Mouse (Mus musculus): Measurements from ENCODE around the gene Ckb. TPM values are rescaled to one million over a fixed set of nuclear protein-coding genes. Genes with fewer than 3 reads are reported as not detected.

Ckb gene
- polyA plus RNA-seq, 1 experiment = 0.38 TPM

- Histone ChIP-seq H3K4me1 (ENCODE audit: control insufficient read depth) (peaks cover 40% of the 10 kb centered on the region), H3K9me3 (ENCODE audit: control insufficient read depth, low read length) (peaks cover 7% of the 10 kb centered on the region; the same call in 1 of the 2 replicates), H3K36me3 (ENCODE audit: control insufficient read depth) (no peaks in the 10 kb centered on the region), H3K27me3 (ENCODE audit: control insufficient read depth) (peaks cover 61% of the 10 kb centered on the region), H3K4me3 (replicated peaks) (no peak overlapping the region)
- TF ChIP-seq TAL1 (IDR thresholded peaks at IDR 0.05; ENCODE audit: low read length) (no peak), GATA1 (IDR thresholded peaks at IDR 0.05; ENCODE audit: low read length) (no peak)
These were observed 2.8 kb upstream of the Ckb start for GRCm38 (mm10) chr12:111674850-111675486.

- Histone ChIP-seq H3K36me3 (ENCODE audit: control insufficient read depth) (no peaks in the 10 kb centered on the region), H3K4me3 (replicated peaks) (no peak overlapping the region), H3K4me1 (ENCODE audit: control insufficient read depth) (peaks cover 30% of the 10 kb centered on the region), H3K9me3 (ENCODE audit: control insufficient read depth, low read length) (peaks cover 7% of the 10 kb centered on the region; the same call in 1 of the 2 replicates), H3K27me3 (ENCODE audit: control insufficient read depth) (peaks cover 79% of the 10 kb centered on the region)
- TF ChIP-seq TAL1 (IDR thresholded peaks at IDR 0.05; ENCODE audit: low read length) (no peak), GATA1 (IDR thresholded peaks at IDR 0.05; ENCODE audit: low read length) (no peak)
These were observed 443 bp upstream of the Ckb start for GRCm38 (mm10) chr12:111672581-111672980.

- Histone ChIP-seq H3K9me3 (ENCODE audit: control insufficient read depth, low read length) (peaks cover 7% of the 10 kb centered on the region; the same call in 1 of the 2 replicates), H3K36me3 (ENCODE audit: control insufficient read depth) (no peaks in the 10 kb centered on the region), H3K4me3 (replicated peaks) (peak overlapping the region; percentile 11), H3K27me3 (ENCODE audit: control insufficient read depth) (peaks cover 79% of the 10 kb centered on the region), H3K4me1 (ENCODE audit: control insufficient read depth) (peaks cover 24% of the 10 kb centered on the region)
- TF ChIP-seq TAL1 (IDR thresholded peaks at IDR 0.05; ENCODE audit: low read length) = no peak
- no peak for TF ChIP-seq GATA1 (IDR thresholded peaks at IDR 0.05; ENCODE audit: low read length)
These were observed 671 bp downstream of the Ckb start for GRCm38 (mm10) chr12:111671431-111671902.

- Histone ChIP-seq H3K27me3 (ENCODE audit: control insufficient read depth) (peaks cover 77% of the 10 kb centered on the region), H3K4me1 (ENCODE audit: control insufficient read depth) (peaks cover 24% of the 10 kb centered on the region), H3K36me3 (ENCODE audit: control insufficient read depth) (no peaks in the 10 kb centered on the region), H3K4me3 (replicated peaks) (peak overlapping the region; percentile 16), H3K9me3 (ENCODE audit: control insufficient read depth, low read length) (peaks cover 7% of the 10 kb centered on the region; the same call in 1 of the 2 replicates)
- TF ChIP-seq GATA1 (IDR thresholded peaks at IDR 0.05; ENCODE audit: low read length) = no peak
- TF ChIP-seq TAL1 (IDR thresholded peaks at IDR 0.05; ENCODE audit: low read length) = no peak
These were observed 1.2 kb downstream of the Ckb start for GRCm38 (mm10) chr12:111670976-111671375.

- no peak overlapping the region for H3K4me3 ChIP-seq (replicated peaks)
These were observed 1.7 kb downstream of the Ckb start for GRCm38 (mm10) chr12:111670371-111670971.

GRCm38 (mm10) chr12:111669961-111670360 lies 2.2 kb downstream of the Ckb start:
- Histone ChIP-seq H3K4me1 (ENCODE audit: control insufficient read depth) (peaks cover 24% of the 10 kb centered on the region), H3K27me3 (ENCODE audit: control insufficient read depth) (peaks cover 67% of the 10 kb centered on the region), H3K4me3 (replicated peaks) (no peak overlapping the region), H3K9me3 (ENCODE audit: control insufficient read depth, low read length) (peaks cover 7% of the 10 kb centered on the region; the same call in 1 of the 2 replicates), H3K36me3 (ENCODE audit: control insufficient read depth) (no peaks in the 10 kb centered on the region; the same call in none of the 2 replicates)
- TF ChIP-seq GATA1 (IDR thresholded peaks at IDR 0.05; ENCODE audit: low read length) = no peak
- no peak for TF ChIP-seq TAL1 (IDR thresholded peaks at IDR 0.05; ENCODE audit: low read length)

More at GRCm38 (mm10) chr12:111670371-111670971, 1.7 kb downstream of the Ckb start:
- H3K27me3 ChIP-seq (ENCODE audit: control insufficient read depth) = peaks cover 72% of the 10 kb centered on the region
- no peak for TF ChIP-seq TAL1 (IDR thresholded peaks at IDR 0.05; ENCODE audit: low read length)
- TF ChIP-seq GATA1 (IDR thresholded peaks at IDR 0.05; ENCODE audit: low read length) = no peak
- H3K36me3 ChIP-seq (ENCODE audit: control insufficient read depth) = no peaks in the 10 kb centered on the region
- peaks cover 24% of the 10 kb centered on the region for H3K4me1 ChIP-seq (ENCODE audit: control insufficient read depth)
- peaks cover 7% of the 10 kb centered on the region; the same call in 1 of the 2 replicates for H3K9me3 ChIP-seq (ENCODE audit: control insufficient read depth, low read length)

GRCm38 (mm10) chr12:111669000-111669788 lies 2.9 kb downstream of the Ckb start:
- no peaks in the 10 kb centered on the region; the same call in none of the 2 replicates for H3K36me3 ChIP-seq (ENCODE audit: control insufficient read depth)
- peaks cover 60% of the 10 kb centered on the region for H3K27me3 ChIP-seq (ENCODE audit: control insufficient read depth)
- no peak overlapping the region for H3K4me3 ChIP-seq (replicated peaks)
- TF ChIP-seq TAL1 (IDR thresholded peaks at IDR 0.05; ENCODE audit: low read length) (no peak), GATA1 (IDR thresholded peaks at IDR 0.05; ENCODE audit: low read length) (no peak)
- H3K4me1 ChIP-seq (ENCODE audit: control insufficient read depth) = peaks cover 24% of the 10 kb centered on the region
- H3K9me3 ChIP-seq (ENCODE audit: control insufficient read depth, low read length) = peaks cover 7% of the 10 kb centered on the region; the same call in 1 of the 2 replicates

GRCm38 (mm10) chr12:111668457-111668912 lies 3.7 kb downstream of the Ckb start:
- Histone ChIP-seq H3K27me3 (ENCODE audit: control insufficient read depth) (peaks cover 53% of the 10 kb centered on the region), H3K4me1 (ENCODE audit: control insufficient read depth) (peaks cover 24% of the 10 kb centered on the region)
- TF ChIP-seq TAL1 (IDR thresholded peaks at IDR 0.05; ENCODE audit: low read length) (no peak), GATA1 (IDR thresholded peaks at IDR 0.05; ENCODE audit: low read length) (no peak)

More at GRCm38 (mm10) chr12:111668457-111668912, 3.7 kb downstream of the Ckb start:
- Histone ChIP-seq H3K9me3 (ENCODE audit: control insufficient read depth, low read length) (peaks cover 7% of the 10 kb centered on the region; the same call in 1 of the 2 replicates), H3K36me3 (ENCODE audit: control insufficient read depth) (no peaks in the 10 kb centered on the region; the same call in none of the 2 replicates), H3K4me3 (replicated peaks) (peak overlapping the region; percentile 32)

Data from erythroblast, embryonic 14.5 days (primary cell).